In the genomic region with DNA sequence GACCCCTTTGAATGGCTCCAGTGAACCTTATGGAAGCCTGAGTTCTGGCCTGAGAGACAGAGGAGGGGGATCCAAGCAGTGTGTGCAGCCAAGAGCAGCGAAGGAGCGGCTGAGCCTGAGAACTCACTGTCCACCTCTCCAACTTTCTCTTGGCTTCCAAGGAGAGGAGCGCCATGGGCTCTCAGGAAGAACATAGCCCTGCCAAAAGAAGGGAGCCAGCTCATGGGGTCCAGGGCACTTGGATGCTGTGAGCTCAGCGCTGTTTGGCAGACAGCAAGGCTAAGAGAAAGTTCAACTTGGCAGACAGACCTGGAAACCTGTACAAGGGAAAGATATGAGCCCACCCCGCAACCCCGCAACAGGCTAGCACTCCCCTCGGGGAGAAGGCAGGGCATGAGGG, we compare ENCODE assay signal across 22 mouse cellular contexts. TPM values are rescaled to one million over a fixed set of nuclear protein-coding genes. Genes with fewer than 3 reads are reported as not detected.
DNase-seq lines count a peak whose midpoint lies in the region; ATAC-seq and TF ChIP-seq lines count a peak whose summit lies in the region.
"Had no signal": no experiment of that assay in that cellular context is flagged by ENCODE, and none has a peak within 500 bp of the region (broad histone marks: within the 10 kb centered on the region; RNA-seq: fewer than 3 reads in every experiment).

No protein-coding gene starts in this region.

- ATAC-seq in hindbrain, embryonic 16.5 days = peak; percentile 45; the same call in 1 of the 2 replicates
- no peak for ATAC-seq in hindbrain, embryonic 12.5 days (ENCODE audit: low FRiP score)
- no peak for ATAC-seq in midbrain, postnatal 0 days (ENCODE audit: low FRiP score)
- ATAC-seq in midbrain, embryonic 15.5 days (replicated peaks) = no peak
- ATAC-seq: activated CD4-positive, CD25-positive, alpha-beta regulatory T cell, adult 4 months; CD4-positive, CD25-positive, alpha-beta regulatory T cell, adult 4 months; forebrain, embryonic 14.5 days; forebrain, embryonic 16.5 days; Patski had no signal

- no peak overlapping the region for H3K27ac ChIP-seq in hindbrain, embryonic 16.5 days (ENCODE audit: low read depth, low read length)
- no peak overlapping the region for H3K27ac ChIP-seq in hindbrain, embryonic 12.5 days
- H3K27ac ChIP-seq in midbrain, postnatal 0 days (ENCODE audit: low read depth, low read length) = no peak overlapping the region
- H3K27ac ChIP-seq in midbrain, embryonic 15.5 days = no peak overlapping the region
- H3K27ac ChIP-seq: embryonic facial prominence, embryonic 10.5 days; embryonic facial prominence, embryonic 12.5 days; forebrain, embryonic 12.5 days had no signal

- 65% methylated on average over 7 of the region's 7 CpGs for WGBS in hindbrain, embryonic 16.5 days
- WGBS in hindbrain, embryonic 12.5 days = 83% methylated on average over 7 of the region's 7 CpGs
- WGBS in midbrain, postnatal 0 days = 73% methylated on average over 7 of the region's 7 CpGs
- 88% methylated on average over 7 of the region's 7 CpGs for WGBS in midbrain, embryonic 15.5 days

- no peak overlapping the region for H3K4me3 ChIP-seq in hindbrain, embryonic 16.5 days (ENCODE audit: low read length)
- no peak overlapping the region for H3K4me3 ChIP-seq in hindbrain, embryonic 12.5 days
- H3K4me3 ChIP-seq in midbrain, postnatal 0 days (ENCODE audit: low read depth, low read length) = no peak overlapping the region
- no peak overlapping the region for H3K4me3 ChIP-seq in midbrain, embryonic 15.5 days
- H3K4me3 ChIP-seq: embryonic facial prominence, embryonic 10.5 days; embryonic facial prominence, embryonic 12.5 days; forebrain, embryonic 12.5 days had no signal

- no peaks in the 10 kb centered on the region for H3K36me3 ChIP-seq in hindbrain, embryonic 16.5 days (ENCODE audit: control insufficient read depth, insufficient read depth, low read length)
- H3K36me3 ChIP-seq in hindbrain, embryonic 12.5 days = no peaks in the 10 kb centered on the region
- H3K36me3 ChIP-seq in midbrain, postnatal 0 days (ENCODE audit: insufficient read depth, low read length) = no peaks in the 10 kb centered on the region
- no peaks in the 10 kb centered on the region for H3K36me3 ChIP-seq in midbrain, embryonic 15.5 days (replicated peaks)
- H3K36me3 ChIP-seq: embryonic facial prominence, embryonic 10.5 days; embryonic facial prominence, embryonic 12.5 days; forebrain, embryonic 12.5 days; G1E had no signal

- no peak for TF ChIP-seq CTCF in midbrain, postnatal 0 days (IDR thresholded peaks at IDR 0.05)

- peaks cover 2% of the 10 kb centered on the region; the same call in 1 of the 2 replicates for H3K4me1 ChIP-seq in hindbrain, embryonic 16.5 days (ENCODE audit: control insufficient read depth, insufficient read depth, low read depth, low read length)
- peaks cover 6% of the 10 kb centered on the region for H3K4me1 ChIP-seq in hindbrain, embryonic 12.5 days
- H3K4me1 ChIP-seq in midbrain, postnatal 0 days (ENCODE audit: insufficient read depth, low read length) = no peaks in the 10 kb centered on the region
- no peaks in the 10 kb centered on the region for H3K4me1 ChIP-seq in midbrain, embryonic 15.5 days

- no peaks in the 10 kb centered on the region for H3K27me3 ChIP-seq in hindbrain, embryonic 16.5 days (replicated peaks; ENCODE audit: control insufficient read depth, insufficient read depth, low read length)
- H3K27me3 ChIP-seq in hindbrain, embryonic 12.5 days = no peaks in the 10 kb centered on the region
- H3K27me3 ChIP-seq in midbrain, postnatal 0 days (ENCODE audit: insufficient read depth, low read length) = no peaks in the 10 kb centered on the region
- H3K27me3 ChIP-seq in midbrain, embryonic 15.5 days (replicated peaks) = no peaks in the 10 kb centered on the region
- H3K27me3 ChIP-seq: embryonic facial prominence, embryonic 12.5 days; forebrain, embryonic 12.5 days; Patski had no signal

- H3K9me3 ChIP-seq in hindbrain, embryonic 16.5 days (ENCODE audit: control insufficient read depth, low read length) = no peaks in the 10 kb centered on the region
- H3K9me3 ChIP-seq in hindbrain, embryonic 12.5 days (replicated peaks) = no peaks in the 10 kb centered on the region
- H3K9me3 ChIP-seq in midbrain, postnatal 0 days (ENCODE audit: low read length) = no peaks in the 10 kb centered on the region
- H3K9me3 ChIP-seq in midbrain, embryonic 15.5 days = no peaks in the 10 kb centered on the region
- H3K9me3 ChIP-seq: embryonic facial prominence, embryonic 10.5 days; embryonic facial prominence, embryonic 12.5 days; forebrain, embryonic 12.5 days; G1E had no signal

- no peak overlapping the region for H3K9ac ChIP-seq in hindbrain, embryonic 16.5 days (ENCODE audit: low read depth, low read length)
- no peak overlapping the region for H3K9ac ChIP-seq in hindbrain, embryonic 12.5 days
- H3K9ac ChIP-seq in midbrain, postnatal 0 days (replicated peaks; ENCODE audit: low read length, poor library complexity, severe bottlenecking) = no peak overlapping the region
- H3K9ac ChIP-seq in midbrain, embryonic 15.5 days = no peak overlapping the region
- H3K9ac ChIP-seq: embryonic facial prominence, embryonic 12.5 days; forebrain, embryonic 12.5 days had no signal

- peak; percentile 32 to 75 for DNase-seq in cerebellum, postnatal 10 days
- DNase-seq in cerebellum, adult 9-10 months = no peak
- DNase-seq in midbrain, postnatal 0 days (ENCODE audit: low spot score) = peak; percentile 33
- DNase-seq: adrenal gland, adult 8-10 months; adrenal gland, postnatal 14 days; adrenal gland, postnatal 36 days; B cell, adult 2 months; cerebellum, adult 11-12 months; cerebellum, adult 9-11 months; cerebellum, postnatal 25 days had no signal

- no peak overlapping the region for H3K4me2 ChIP-seq in hindbrain, embryonic 16.5 days (ENCODE audit: low read length)
- H3K4me2 ChIP-seq in hindbrain, embryonic 12.5 days (replicated peaks) = no peak overlapping the region
- H3K4me2 ChIP-seq in midbrain, postnatal 0 days (ENCODE audit: low read depth, low read length, poor library complexity, severe bottlenecking) = no peak overlapping the region
- no peak overlapping the region for H3K4me2 ChIP-seq in midbrain, embryonic 15.5 days
- H3K4me2 ChIP-seq: embryonic facial prominence, embryonic 12.5 days; forebrain, embryonic 12.5 days had no signal

RNA-seq across cellular contexts. Expression of a gene that starts 13.3 kb away (rescaled TPM):
- 0.36 and 0.46 TPM in 2 replicates for polyA plus RNA-seq in hindbrain, embryonic 16.5 days (2015; fragmentation: Nextera tagmentation; extraction: Ambion mirVana)
- polyA plus RNA-seq in hindbrain, embryonic 12.5 days (2016; fragmentation: Nextera tagmentation; extraction: Ambion mirVana) = 0.14 and 0.20 TPM in 2 replicates
- 0.24 and 0.38 TPM in 2 replicates for total RNA-seq in midbrain, postnatal 0 days (2014; rRNA removed)
- polyA plus RNA-seq in midbrain, postnatal 0 days (2015; fragmentation: Nextera tagmentation; extraction: Ambion mirVana) = 0.09 and 0.25 TPM in 2 replicates
- polyA plus RNA-seq in midbrain, embryonic 15.5 days (2015; fragmentation: Nextera tagmentation; extraction: Ambion mirVana) = 0.18 and 0.23 TPM in 2 replicates
- total RNA-seq: G1E had no signal
- polyA plus RNA-seq: activated CD4-positive, CD25-positive, alpha-beta regulatory T cell, adult 4 months; CD4-positive, CD25-positive, alpha-beta regulatory T cell, adult 4 months; forebrain, embryonic 14.5 days; G1E had no signal

RNA-seq across cellular contexts. Expression of a gene that starts 55.7 kb away (rescaled TPM):
- 43.4 and 45.9 TPM in 2 replicates for polyA plus RNA-seq in hindbrain, embryonic 16.5 days (2015; fragmentation: Nextera tagmentation; extraction: Ambion mirVana)
- polyA plus RNA-seq in hindbrain, embryonic 12.5 days (2016; fragmentation: Nextera tagmentation; extraction: Ambion mirVana) = 78.6 and 86.0 TPM in 2 replicates
- total RNA-seq in midbrain, postnatal 0 days (2014; rRNA removed) = 25.9 and 28.7 TPM in 2 replicates
- 36.1 and 43.5 TPM in 2 replicates for polyA plus RNA-seq in midbrain, postnatal 0 days (2015; fragmentation: Nextera tagmentation; extraction: Ambion mirVana)
- 61.2 and 62.8 TPM in 2 replicates for polyA plus RNA-seq in midbrain, embryonic 15.5 days (2015; fragmentation: Nextera tagmentation; extraction: Ambion mirVana)
